Mouse (Mus musculus) adrenal gland, postnatal 4 days (tissue): ENCODE data around the gene Gucy2d. TPM values are rescaled to one million over a fixed set of nuclear protein-coding genes. Genes with fewer than 3 reads are reported as not detected.

Experiments
- DNase-seq, 2 experiments: peaks; one replicate each; pipeline ENCODE4 v3.0.0; 2021 to 2022; ENCODE audit warnings: low spot score in 2 of 2, mixed read lengths in 2 of 2
- long read RNA-seq, 2 experiments: library from polyadenylated mRNA; stranded (forward); transcript quantifications; one replicate each; pipeline ENCODE4 v2.0.0; 2021
- total RNA-seq, 2 experiments: library from RNA; stranded (reverse); gene quantifications; 2 replicates each; pipeline ENCODE4 v1.2.3; 2021

Gene Gucy2d
- not detected for total RNA-seq
- long read RNA-seq, experiment 1, result 0 reads
- long read RNA-seq, experiment 2, result 0 reads

DNA sequence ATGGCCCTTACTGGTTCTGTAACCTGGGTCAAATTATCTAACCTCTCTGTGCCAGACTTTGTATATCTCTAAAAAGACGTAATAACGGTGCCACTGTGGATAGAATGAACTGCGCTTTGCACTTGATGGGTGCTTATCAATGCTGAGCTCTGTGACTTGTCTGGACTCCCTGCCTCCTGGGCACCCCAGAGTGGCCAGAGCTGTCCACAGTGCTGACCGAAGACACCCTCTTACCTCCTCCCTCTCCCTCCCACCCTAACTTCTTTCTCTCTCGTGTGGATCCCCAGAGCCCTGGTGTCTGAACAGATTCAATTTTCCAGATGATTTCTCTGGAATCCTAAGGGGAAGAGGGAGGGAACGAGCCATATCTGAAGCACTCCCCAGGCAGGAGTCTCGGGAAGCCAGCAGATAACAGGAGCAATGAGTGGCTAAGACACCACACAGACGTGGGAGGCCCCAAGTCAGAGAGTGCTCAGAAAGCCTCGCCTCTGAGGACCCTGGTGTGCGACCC is at the start of gene Gucy2d:
Gene Gucy2d (plus strand): TSS at position 461 of the 511 bp plus-strand sequence.
- no peak for DNase-seq

GRCm38 (mm10) chr7:98390486-98390885 is 49.7 kb upstream of the Gucy2d start:
- DNase-seq, result no peak

DNA sequence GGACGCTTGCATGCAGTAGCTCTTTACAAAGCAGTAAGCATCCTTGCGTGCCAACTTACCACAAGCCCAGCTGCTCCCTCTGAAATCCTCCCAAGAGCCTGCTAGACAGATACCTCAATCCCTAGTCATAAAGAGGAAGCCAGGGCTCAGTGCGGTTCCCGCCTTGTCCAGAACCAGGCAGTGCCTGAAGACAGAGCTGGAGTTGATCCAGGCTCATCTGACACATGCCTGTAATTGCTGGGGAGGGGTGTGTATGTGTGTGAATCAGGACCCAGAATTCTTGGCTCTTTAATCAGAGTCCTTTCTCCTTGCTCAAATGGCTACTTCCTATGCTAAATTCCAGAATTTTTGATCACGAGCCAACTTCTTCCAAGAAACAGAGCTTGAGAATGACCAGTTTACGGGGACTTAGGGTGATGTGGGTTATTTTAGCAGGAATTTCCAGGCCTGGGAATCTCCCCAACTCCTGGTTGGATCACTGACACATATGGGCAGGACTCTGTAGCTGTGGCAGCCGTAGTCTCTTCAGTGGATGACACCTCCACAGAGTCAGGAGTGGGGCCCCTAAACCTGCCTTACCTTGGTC is 48.8 kb upstream of the Gucy2d start:
- DNase-seq, result no peak

DNA sequence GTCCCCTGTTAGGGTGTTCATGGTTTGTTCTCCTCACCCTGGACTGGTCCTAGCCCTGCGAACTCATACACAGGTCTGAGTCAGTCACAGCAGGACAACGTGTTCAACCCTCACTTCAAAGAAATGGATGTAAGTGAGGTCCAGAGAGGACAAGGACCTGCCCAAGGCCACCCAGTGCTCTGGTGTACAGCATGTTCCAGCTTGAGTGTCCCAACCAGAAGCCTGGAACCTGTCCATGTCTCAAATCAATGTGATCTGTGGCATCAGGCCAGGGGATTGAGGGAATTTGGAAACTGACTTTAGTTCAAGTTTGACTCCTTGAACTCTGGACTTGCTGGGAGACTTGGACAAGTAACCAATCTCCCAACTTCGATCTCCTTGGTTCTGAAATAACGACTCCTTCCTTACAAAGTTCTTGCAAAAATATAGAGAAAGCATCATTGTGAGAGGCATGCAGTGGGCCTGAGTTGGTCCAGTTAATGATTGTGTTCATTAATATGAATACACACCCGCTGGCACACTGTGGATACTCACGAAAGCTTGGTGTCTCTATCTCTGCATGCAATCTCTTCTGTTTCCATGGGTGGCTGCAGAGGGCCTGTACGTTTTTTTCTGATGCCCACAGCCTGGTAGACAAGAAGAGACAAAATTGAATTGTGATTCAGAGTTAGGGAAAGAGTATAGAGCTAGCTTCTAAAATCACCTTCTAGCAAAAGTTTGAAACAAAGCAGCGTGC is 47.6 kb upstream of the Gucy2d start:
- DNase-seq, result peak in 1 of 2 experiments; percentile 17

GRCm38 (mm10) chr7:98402582-98403574 is 37.3 kb upstream of the Gucy2d start:
- no peak for DNase-seq

- DNase-seq, result no peak
Measured at GRCm38 (mm10) chr7:98403996-98404395, 36.2 kb upstream of the Gucy2d start.

DNA sequence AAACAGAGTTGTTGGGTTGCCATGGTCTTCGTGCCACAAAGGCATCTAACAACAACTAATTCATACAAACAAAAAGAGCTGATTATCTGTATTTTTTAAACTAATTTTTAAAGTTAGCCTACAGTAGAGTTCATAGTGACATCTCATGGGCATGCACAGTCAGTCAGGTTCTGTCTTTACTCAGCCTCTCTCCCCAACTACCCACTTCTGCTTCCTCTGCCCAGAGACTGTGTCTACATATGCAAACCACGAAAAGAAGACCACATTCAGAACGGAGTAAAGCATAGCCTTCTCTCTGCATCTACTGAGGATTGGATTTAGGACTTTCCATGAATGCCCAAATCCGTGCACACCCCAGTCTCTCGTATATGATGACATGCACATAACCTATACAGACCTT is 32.6 kb upstream of the Gucy2d start:
- no peak for DNase-seq

DNA sequence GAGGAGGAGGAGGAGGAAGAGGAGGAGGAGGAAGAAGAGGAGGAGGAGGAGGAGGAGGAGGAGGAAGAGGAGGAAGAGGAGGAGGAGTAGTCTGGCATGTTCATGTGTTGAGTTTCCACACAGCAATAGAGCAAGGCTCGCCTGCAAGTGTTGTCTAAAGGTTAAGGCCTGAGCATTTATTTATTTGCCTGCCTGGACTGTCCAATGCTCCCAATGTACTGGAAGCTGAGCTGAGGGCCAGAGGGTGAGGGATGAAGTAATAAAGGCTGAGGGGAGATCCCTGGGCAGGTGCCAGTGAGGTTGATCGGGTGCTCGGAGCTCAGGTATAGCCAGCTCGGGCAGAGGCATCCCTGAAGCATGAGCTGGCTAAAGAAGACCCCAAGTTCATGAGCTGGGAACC is 27.1 kb upstream of the Gucy2d start:
- DNase-seq, result no peak

DNA sequence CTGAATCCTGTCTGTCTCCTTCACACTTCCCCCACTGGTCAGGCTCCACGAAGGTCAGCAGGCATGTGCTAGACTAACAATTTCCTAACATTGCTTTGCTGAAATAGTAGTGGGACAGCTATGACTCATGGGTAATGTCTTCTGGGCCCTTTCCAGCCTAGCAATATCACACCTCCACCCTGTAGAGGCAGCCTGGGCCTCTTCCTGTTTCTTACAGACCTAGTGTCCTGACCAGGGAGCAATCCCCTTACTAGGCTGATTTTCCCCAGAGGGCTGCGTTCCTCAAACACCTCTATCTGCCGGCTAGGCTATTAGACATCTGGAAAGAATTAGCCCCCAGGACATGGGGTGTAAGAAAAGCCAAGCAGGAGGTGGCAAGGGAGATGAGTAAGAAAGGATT is 24.7 kb upstream of the Gucy2d start:
- no peak for DNase-seq

DNA sequence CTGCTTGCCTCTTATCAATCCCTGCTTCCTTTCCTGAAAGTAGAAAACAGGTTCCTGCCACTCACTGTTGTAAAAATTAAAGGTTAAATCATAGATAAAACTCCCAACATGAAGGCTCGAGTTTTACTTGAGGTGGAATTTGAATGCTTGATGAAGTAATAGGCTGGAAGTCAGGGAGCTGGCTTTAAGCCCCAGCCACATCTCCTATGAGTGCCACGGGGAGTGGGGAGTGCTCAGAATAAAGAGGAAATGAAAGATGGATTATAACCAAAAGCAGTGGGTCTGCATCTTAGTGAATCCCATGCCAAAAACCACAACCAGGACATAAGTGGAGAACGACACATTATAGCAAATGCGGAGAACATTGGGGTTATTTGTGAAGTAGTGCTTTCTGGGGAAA is 24.2 kb upstream of the Gucy2d start:
- DNase-seq, result no peak

GRCm38 (mm10) chr7:98418031-98418805 is 22.0 kb upstream of the Gucy2d start:
- DNase-seq, result no peak

DNA sequence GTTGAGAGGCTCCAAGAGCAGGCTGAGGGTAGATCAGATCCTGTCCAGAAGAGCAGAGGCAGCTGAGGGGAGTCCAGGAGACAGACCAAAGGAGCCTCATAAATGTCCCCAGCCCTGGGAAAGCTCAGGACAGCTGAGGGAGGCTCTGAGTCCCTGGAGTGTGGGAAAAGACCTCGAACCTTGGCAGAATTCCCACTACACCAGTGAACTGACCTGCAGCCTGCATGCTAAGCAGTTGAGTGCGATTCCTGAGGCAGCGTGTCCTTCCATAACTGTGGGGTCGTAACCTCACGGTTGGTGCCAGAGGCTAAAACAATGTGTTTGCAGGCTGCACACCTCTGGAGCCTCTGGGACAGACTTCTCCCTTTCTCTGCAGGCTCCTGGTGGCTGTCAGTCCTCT is 20.9 kb upstream of the Gucy2d start:
- no peak for DNase-seq

DNA sequence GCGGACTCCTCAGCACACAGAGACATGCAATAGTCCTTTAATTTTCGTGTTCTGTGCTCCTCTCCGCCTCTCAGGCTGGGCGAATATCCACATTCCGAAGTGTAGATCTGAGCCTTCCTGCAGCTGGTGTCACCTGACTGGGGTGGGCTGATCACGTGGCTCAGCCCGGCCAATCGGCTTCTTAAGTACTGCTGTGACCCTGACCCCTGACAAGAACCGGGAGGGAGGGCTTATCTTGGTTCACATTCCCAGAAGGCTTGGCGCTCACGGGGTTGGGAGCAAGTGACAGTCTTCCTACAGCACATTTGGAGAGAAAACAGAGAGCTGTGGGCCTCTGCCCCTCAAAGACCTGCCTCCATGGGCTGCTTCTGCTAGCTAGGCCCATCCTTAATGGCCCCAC is 16.7 kb upstream of the Gucy2d start:
- DNase-seq, result no peak

DNA sequence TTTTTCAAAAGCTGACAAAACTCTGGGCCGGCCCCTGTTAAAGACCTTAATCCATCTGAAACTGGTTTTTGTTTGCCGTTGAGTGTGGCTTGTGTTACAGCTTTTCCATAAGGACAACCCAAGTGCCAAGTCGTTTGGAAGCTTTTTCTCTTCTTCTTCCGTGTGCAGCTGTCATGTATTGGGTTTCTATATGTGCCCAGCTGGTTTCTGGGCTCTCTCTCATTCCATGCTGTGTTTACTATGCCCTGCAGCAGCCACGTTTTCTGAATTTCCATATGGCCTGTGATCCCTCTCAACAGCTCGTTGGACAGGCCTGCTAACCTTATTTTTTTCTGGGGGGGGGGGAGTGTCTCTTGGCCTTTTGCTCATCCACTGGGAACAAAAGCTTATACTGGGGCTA is 15.8 kb upstream of the Gucy2d start:
- no peak for DNase-seq

DNA sequence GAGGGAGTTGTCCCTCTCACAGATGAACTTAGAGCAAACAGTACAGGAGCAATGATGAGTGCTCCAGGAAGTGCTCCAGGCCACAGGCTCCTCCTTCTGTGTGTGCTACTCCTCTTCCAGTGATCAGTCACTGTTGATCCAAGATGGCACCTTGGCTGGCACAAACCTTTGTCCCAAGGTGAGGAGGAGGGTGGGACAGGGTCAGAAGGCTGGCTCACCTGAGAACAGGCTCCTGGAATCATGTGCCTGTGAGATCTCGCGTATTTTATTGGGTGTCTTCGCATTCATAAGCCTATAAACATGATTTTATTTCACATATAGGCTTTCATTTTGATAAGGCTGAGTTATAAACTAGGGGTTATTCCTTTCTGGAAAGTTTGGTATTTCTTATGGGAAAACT is 14.7 kb upstream of the Gucy2d start:
- no peak for DNase-seq

DNA sequence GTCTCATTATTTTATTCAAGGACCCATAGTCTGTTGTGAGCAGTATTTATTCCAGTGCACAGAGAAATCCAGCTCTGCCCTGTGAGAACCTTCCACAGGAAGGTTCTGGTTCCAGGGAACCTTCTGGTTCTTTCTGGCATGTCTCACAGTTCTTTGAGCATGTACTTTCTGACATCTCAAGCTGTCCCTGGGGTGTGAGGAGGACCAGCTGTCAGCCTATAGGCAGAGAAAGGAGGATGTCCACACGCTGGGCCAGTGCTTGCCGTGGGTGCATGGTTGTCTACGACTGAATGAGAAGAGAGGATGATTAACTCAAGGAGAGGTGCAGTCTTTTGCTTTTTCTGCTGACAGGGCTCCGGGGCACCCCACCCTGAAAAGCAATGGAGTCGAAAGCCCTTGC is 13.6 kb upstream of the Gucy2d start:
- DNase-seq, result no peak

DNA sequence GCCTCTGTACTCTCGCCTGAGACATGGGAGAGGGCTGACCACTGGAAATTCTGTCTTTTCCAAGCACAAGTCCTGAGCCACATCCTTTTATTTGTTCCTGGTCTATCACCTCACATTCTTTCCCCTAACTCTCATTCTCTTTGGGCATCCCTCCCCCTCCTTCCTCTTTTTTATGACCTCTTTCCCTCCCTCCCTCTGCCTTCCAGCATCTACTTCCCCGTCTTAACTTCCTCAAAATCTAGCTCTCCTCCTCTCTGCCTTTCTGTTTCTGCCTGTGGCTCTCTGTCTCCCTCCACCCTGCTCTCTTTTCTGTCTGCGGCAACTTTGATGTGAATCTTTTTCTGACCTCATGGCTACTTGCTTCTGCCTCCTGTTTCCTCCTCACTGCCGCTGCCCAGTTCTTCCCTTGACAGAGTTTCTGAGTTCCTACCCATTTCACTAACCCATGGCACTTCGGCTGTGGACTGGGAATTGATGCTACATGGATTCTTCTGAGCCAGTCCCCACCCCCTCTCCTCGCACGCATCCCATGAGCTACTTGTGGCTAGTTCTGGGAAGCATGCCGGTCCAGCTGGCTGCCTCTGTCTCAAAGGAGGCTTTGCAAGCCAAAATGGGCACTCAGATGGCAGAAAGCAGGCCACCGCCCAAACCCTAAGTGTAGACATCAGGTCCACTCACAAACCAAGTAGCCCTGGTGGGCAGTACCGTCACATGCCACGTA is 12.9 kb upstream of the Gucy2d start:
- no peak for DNase-seq

GRCm38 (mm10) chr7:98429579-98429978 is 10.6 kb upstream of the Gucy2d start:
- DNase-seq, result no peak

- peak in 1 of 2 experiments; percentile 49 for DNase-seq
Measured at GRCm38 (mm10) chr7:98430785-98431184, 9.4 kb upstream of the Gucy2d start.

GRCm38 (mm10) chr7:98437629-98438028 is 2.6 kb upstream of the Gucy2d start:
- DNase-seq, result no peak
